Mouse (Mus musculus) hindbrain, embryonic 14.5 days (tissue): ENCODE results near the gene Tex264. TPM values are rescaled to one million over a fixed set of nuclear protein-coding genes. Genes with fewer than 3 reads are reported as not detected.

ENCODE experiments used
- ATAC-seq: fragments of 200-750 bp; cut with Nextera tagmentation; 2 replicates; pipeline ENCODE4 v1.8.0; 2017; ENCODE audit warnings: moderate number of reproducible peaks, mild to moderate bottlenecking, moderate TSS enrichment, moderate library complexity; ENCODE audit not compliant: low FRiP score
- DNase-seq: peaks from one replicate; pipeline ENCODE4 v3.0.0-alpha.2; 2015; ENCODE audit warnings: low spot score
- H3K27ac ChIP-seq: fragments of 300-500 bp; sonication (generic); 2 replicates; pipeline ENCODE4 v1.5.1; 2014; ENCODE audit warnings: mild to moderate bottlenecking, moderate library complexity
- H3K27me3 ChIP-seq: fragments of 300-500 bp; sonication (generic); 2 replicates; pipeline ENCODE4 v1.6.1; 2014; ENCODE audit warnings: mild to moderate bottlenecking, low read length, mixed read lengths; ENCODE audit not compliant: control insufficient read depth, insufficient read depth
- H3K36me3 ChIP-seq: fragments of 300-500 bp; sonication (generic); replicated peaks from 2 replicates; pipeline ENCODE4 v1.6.1; 2014; ENCODE audit not compliant: control insufficient read depth, insufficient read depth
- H3K4me1 ChIP-seq: fragments of 300-500 bp; sonication (generic); replicated peaks from 2 replicates; pipeline ENCODE4 v1.6.1; 2014; ENCODE audit warnings: antibody characterized with exemption, low read length, mixed read lengths; ENCODE audit not compliant: control insufficient read depth, insufficient read depth
- H3K4me2 ChIP-seq: fragments of 300-500 bp; sonication (generic); replicated peaks from 2 replicates; pipeline ENCODE4 v1.6.1; 2014; ENCODE audit warnings: mild to moderate bottlenecking, moderate library complexity
- H3K4me3 ChIP-seq: fragments of 300-500 bp; sonication (generic); replicated peaks from 2 replicates; pipeline ENCODE4 v1.5.1; 2014; ENCODE audit warnings: mild to moderate bottlenecking, low read length
- H3K9ac ChIP-seq: fragments of 300-500 bp; sonication (generic); 2 replicates; pipeline ENCODE4 v1.6.1; 2014
- H3K9me3 ChIP-seq: fragments of 300-500 bp; sonication (generic); 2 replicates; pipeline ENCODE4 v1.6.1; 2016; ENCODE audit warnings: low read length; ENCODE audit not compliant: control insufficient read depth
- WGBS: fragments of 180-500 bp; shearing (Covaris S2); extraction: QIAGEN DNeasy Blood & Tissue Kit; methylation state at CpG from one replicate; pipeline ENCODE4 v1.1.7; 2014; 5-methylcytosine and 5-hydroxymethylcytosine counted together
- polyA plus RNA-seq: library from polyadenylated mRNA; unstranded; fragments of >200 nt; fragmentation: Nextera tagmentation; extraction: Ambion mirVana; gene quantifications from 2 replicates; pipeline ENCODE4 v1.2.1, GENCODE M21; 2014

Tex264 gene
- polyA plus RNA-seq: 65.7 and 77.9 TPM in 2 replicates

DNA sequence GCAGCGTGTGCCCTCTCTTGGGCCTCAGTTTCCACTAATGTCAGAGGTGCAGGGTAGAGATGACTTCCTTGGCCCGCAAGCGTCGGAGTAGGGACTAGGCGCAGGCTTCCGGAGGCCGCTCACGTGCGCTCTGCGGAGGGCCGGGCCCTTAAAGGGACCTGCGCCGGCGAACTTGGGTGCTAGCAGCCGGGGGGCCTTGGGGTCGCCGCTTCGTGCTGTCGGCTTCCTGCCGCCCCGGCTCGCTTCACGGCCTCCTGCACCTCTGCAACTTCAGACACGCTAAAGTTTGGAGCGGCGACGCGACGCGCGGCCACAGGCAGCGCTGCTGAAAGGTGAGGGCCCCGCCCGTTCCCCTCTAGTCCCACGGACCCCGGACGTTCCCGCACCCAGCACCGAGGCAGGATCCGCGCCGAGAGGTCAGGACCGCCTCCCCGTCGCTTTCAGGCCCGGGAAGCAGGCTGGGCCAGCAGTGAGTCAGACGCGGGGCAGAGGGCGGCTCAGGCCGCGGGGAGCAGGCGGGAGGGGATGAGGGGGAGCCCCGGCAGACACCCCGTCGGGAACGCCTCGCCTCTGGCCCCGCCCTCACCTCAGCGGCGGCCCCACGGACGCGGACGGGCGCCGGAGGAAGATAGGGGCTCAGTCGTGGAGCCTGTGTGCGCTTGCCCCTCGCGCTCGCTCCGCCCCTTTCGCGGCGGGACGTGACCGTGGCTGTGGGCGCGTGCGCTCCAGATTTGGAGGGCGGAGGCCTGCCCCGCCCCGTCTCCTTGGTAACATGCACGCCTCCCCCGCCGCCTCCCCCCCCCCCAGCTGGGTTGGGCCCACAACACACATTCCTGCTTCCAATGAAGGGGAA is at the start of gene Tex264:
Gene Tex264 (minus strand): TSS at position 679 of the 853 bp plus-strand sequence.
- Histone ChIP-seq H3K27ac (peak within 1 kb of the TSS; percentile 69), H3K36me3 (peaks cover 12% of the 10 kb centered on the region), H3K27me3 (no peaks in the 10 kb centered on the region), H3K4me2 (peak within 1 kb of the TSS; percentile 92), H3K4me1 (peaks cover 11% of the 10 kb centered on the region; the same call in 1 of the 2 replicates), H3K9me3 (no peaks in the 10 kb centered on the region), H3K9ac (peak within 1 kb of the TSS; percentile 76), H3K4me3 (peak within 1 kb of the TSS; percentile 80)
- under 1% methylated on average over 84 of the region's 86 CpGs for WGBS
- ATAC-seq (peak; percentile 88), DNase-seq (peak; percentile 79)

DNA sequence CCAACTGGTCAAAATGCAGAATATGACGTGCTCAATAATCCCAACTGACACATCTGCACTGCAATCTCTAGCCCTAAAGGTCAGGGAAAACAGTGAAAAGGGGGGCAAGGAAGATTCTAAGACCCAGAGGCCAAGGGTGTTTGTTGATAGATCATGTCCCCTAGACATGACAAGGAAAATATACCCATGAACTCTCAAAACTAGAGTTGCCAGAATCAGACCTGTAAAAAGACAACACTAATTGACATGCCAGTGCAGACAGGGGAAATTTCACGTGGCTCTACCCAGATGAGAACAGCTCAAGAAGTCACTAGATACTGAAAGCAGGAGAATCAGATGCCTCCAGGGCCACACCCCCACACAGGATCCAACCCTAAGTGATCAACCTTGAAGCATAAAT is 48.0 kb upstream of the Tex264 start:
- Histone ChIP-seq H3K4me3 (no peak overlapping the region), H3K36me3 (no peaks in the 10 kb centered on the region), H3K27ac (no peak overlapping the region), H3K4me2 (no peak overlapping the region), H3K9me3 (no peaks in the 10 kb centered on the region), H3K27me3 (no peaks in the 10 kb centered on the region), H3K4me1 (no peaks in the 10 kb centered on the region), H3K9ac (no peak overlapping the region)
- 88% methylated on average over 2 of the region's 2 CpGs for WGBS
- ATAC-seq: no peak
- no peak for DNase-seq

DNA sequence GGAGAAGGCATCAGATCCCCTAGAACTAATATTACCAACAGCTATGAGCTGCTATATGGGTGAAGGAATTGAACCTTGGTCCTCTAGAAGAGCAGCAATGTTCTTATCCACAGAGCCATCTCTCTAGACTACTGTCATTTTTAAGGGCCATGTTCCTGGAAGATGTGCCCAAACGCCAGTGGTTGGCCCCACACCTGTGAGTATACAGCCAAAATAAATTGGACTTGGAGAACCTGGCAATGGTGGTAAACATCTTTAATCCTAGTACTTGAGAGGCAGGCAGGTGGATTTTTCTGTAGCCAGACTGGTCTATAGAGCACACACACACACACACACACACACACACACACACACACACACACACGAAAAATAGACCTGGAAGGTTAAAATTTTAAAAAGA is 43.7 kb upstream of the Tex264 start:
- ATAC-seq (no peak), DNase-seq (no peak)
- Histone ChIP-seq H3K4me2 (no peak overlapping the region), H3K27me3 (no peaks in the 10 kb centered on the region), H3K4me1 (no peaks in the 10 kb centered on the region), H3K9me3 (no peaks in the 10 kb centered on the region), H3K9ac (no peak overlapping the region), H3K36me3 (no peaks in the 10 kb centered on the region), H3K27ac (no peak overlapping the region), H3K4me3 (no peak overlapping the region)
- WGBS: 84% methylated on average over 2 of the region's 2 CpGs

DNA sequence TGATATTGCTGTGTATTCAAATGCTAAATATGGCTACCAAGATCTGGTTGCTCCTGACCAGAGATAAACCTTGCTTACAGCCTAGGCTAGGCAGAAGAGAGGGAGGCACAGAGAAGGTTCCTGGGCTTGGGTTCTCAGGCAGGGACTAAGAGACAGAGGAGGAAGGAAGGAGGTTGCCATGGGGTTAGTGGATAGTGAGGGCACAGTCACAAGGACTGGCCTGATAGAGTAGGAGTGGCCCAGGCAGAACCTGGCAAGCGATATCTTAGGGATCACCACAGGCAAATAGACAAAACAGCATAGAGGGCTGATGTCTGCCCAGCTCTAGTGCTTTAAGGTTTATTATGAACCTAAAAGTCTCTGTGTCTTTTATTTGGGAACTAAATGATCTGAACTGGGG is 41.2 kb upstream of the Tex264 start:
- H3K9me3 ChIP-seq: no peaks in the 10 kb centered on the region
- no peaks in the 10 kb centered on the region for H3K4me1 ChIP-seq
- H3K36me3 ChIP-seq: peaks cover 7% of the 10 kb centered on the region; the same call in 1 of the 2 replicates
- WGBS: 91% methylated on average over 1 of the region's 1 CpGs
- DNase-seq (no peak), ATAC-seq (no peak)
- H3K9ac ChIP-seq: no peak overlapping the region
- H3K27me3 ChIP-seq: no peaks in the 10 kb centered on the region
- H3K4me2 ChIP-seq: no peak overlapping the region
- no peak overlapping the region for H3K4me3 ChIP-seq
- H3K27ac ChIP-seq: no peak overlapping the region

DNA sequence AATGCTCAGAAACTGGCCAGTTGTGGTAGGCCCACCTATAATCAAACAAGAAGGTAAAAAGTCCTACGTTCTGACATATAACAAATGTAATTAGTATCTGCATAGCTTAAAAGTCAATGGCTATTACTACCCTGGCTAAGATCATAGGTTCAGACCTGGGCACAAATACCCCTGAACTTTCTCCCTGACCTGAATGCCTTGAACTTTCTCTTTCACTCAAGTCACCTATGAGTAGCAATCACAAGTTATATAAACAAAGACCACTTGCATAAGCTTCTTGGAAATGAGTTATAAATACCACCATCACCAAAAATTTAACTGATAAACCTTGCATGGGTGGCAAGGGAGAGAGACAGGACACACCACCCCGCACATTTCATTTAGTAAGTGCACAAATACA is 39.7 kb upstream of the Tex264 start:
- H3K27me3 ChIP-seq: no peaks in the 10 kb centered on the region
- no peak overlapping the region for H3K4me3 ChIP-seq
- no peak for DNase-seq
- 95% methylated on average over 2 of the region's 2 CpGs for whole genome bisulfite sequencing
- H3K4me2 ChIP-seq: no peak overlapping the region
- no peaks in the 10 kb centered on the region for H3K4me1 ChIP-seq
- H3K36me3 ChIP-seq: peaks cover 21% of the 10 kb centered on the region
- no peak overlapping the region for H3K9ac ChIP-seq
- H3K27ac ChIP-seq: no peak overlapping the region
- no peak for ATAC-seq
- no peaks in the 10 kb centered on the region for H3K9me3 ChIP-seq

DNA sequence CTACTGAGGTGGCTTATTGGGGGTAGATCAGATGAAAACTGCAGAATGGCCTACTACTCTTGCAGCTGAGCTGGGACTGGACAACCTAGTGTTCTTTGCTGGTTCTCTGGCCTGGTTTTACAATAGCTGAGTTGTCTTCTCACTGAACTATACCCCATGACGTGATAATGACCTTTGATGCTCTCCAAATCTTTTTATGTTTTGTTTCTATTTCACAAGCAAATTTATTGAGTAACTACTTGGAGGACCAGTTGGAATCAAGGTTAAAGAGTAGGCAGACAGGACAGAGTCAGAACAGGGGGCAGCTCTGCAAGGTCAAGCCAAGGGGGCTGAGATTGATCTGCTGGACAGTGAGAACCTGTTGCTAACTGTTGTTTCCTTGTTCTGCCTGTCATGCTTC is 39.1 kb upstream of the Tex264 start:
- Histone ChIP-seq H3K27me3 (no peaks in the 10 kb centered on the region), H3K4me1 (no peaks in the 10 kb centered on the region), H3K4me3 (no peak overlapping the region), H3K9me3 (no peaks in the 10 kb centered on the region), H3K36me3 (peaks cover 26% of the 10 kb centered on the region), H3K9ac (no peak overlapping the region), H3K4me2 (no peak overlapping the region), H3K27ac (no peak overlapping the region)
- ATAC-seq (no peak), DNase-seq (no peak)
- WGBS: 91% methylated on average over 1 of the region's 1 CpGs

DNA sequence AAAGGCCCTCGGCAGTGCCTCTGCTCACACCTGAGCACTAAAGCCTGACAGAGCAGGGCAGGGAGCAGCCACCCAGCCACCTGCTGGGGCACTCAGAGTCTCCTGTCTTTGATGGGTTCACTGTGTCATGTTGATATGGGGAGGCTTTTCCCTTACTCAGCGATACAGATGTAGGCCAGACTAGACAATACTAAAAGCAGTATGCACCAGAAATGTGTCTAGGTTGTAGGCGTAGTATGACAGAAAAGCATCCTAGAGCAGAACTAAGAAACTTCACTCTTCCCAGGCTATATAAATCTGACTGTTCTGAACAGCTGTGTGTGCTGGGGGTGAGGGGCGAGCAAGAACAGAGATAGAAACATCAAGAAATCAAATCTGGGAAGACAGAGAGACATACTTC is 31.0 kb upstream of the Tex264 start:
- ATAC-seq (no peak), DNase-seq (no peak)

DNA sequence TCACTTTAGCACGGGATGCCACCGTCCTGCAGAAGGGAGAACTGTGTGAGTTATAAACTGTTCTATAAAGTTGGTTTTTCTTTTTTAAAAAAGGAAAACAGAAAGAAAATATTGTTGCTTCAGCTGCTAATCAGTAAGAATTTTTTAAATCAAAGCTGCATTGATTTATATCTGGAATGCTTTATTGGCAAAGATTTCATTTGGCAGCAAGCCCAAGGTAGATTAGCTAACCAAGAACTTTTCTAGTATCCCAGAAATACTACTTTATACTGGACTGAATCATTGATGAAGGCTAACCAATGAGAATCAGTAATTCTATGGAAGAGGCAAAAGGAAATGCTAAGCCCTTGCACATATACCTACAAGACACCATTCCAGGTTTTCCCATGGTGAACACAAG is 30.5 kb upstream of the Tex264 start:
- Histone ChIP-seq H3K36me3 (peaks cover 96% of the 10 kb centered on the region), H3K9me3 (no peaks in the 10 kb centered on the region), H3K4me3 (no peak overlapping the region), H3K4me1 (no peaks in the 10 kb centered on the region), H3K27ac (no peak overlapping the region), H3K4me2 (no peak overlapping the region), H3K27me3 (no peaks in the 10 kb centered on the region), H3K9ac (no peak overlapping the region)
- 93% methylated on average over 2 of the region's 2 CpGs for WGBS
- no peak for DNase-seq
- ATAC-seq: no peak

More for the DNA sequence above, 31.0 kb upstream of the Tex264 start:
- 96% methylated on average over 4 of the region's 4 CpGs for WGBS
- H3K9me3 ChIP-seq: no peaks in the 10 kb centered on the region
- no peak overlapping the region for H3K27ac ChIP-seq
- H3K9ac ChIP-seq: no peak overlapping the region
- H3K4me1 ChIP-seq: no peaks in the 10 kb centered on the region
- H3K27me3 ChIP-seq: no peaks in the 10 kb centered on the region
- no peak overlapping the region for H3K4me3 ChIP-seq
- no peak overlapping the region for H3K4me2 ChIP-seq
- peaks cover 96% of the 10 kb centered on the region for H3K36me3 ChIP-seq

DNA sequence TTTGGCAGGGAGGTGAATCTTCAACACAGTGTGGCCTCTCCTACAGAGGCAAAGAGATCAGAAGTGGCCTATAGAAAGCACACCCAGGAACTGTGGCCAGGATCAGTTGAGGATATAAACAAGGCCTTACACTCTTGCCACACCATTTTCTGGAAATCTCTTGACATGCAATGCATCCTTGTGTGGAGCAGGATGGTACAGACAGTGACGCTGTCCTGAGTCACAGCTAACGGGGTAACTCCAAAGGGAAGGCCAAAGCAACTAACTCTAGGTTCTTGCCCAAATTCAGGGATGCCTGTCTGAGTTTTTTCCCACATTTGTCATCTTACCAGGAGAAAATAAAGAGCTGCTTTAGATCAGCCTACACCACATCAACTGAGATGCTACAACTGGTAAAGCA is 26.7 kb upstream of the Tex264 start:
- no peaks in the 10 kb centered on the region for H3K4me1 ChIP-seq
- H3K9ac ChIP-seq: no peak overlapping the region
- H3K9me3 ChIP-seq: no peaks in the 10 kb centered on the region
- H3K36me3 ChIP-seq: peaks cover 94% of the 10 kb centered on the region
- no peak overlapping the region for H3K4me2 ChIP-seq
- H3K27ac ChIP-seq: no peak overlapping the region
- DNase-seq: no peak
- no peak for ATAC-seq
- H3K4me3 ChIP-seq: no peak overlapping the region
- WGBS: 97% methylated on average over 2 of the region's 2 CpGs
- H3K27me3 ChIP-seq: no peaks in the 10 kb centered on the region
